30 mouse cellular contexts compared by ENCODE assay signal in genomic region chr12:110235908-110236307, GRCm38 (mm10). TPM values are rescaled to one million over a fixed set of nuclear protein-coding genes. Genes with fewer than 3 reads are reported as not detected.
DNase-seq lines count a peak whose midpoint lies in the region; ATAC-seq lines count a peak whose summit lies in the region.
"Had no signal": no experiment of that assay in that cellular context is flagged by ENCODE, and none has a peak within 500 bp of the region (broad histone marks: within the 10 kb centered on the region; RNA-seq: fewer than 3 reads in every experiment).

No protein-coding gene starts in this region.

- no peaks in the 10 kb centered on the region for H3K36me3 ChIP-seq in kidney, embryonic 14.5 days (ENCODE audit: control insufficient read depth, insufficient read depth, low read length)
- H3K36me3 ChIP-seq in kidney, embryonic 16.5 days (ENCODE audit: insufficient read depth, low read length): no peaks in the 10 kb centered on the region
- H3K36me3 ChIP-seq: embryonic facial prominence, embryonic 10.5 days; embryonic facial prominence, embryonic 13.5 days; forebrain, embryonic 12.5 days; forebrain, embryonic 15.5 days; heart, embryonic 10.5 days; heart, embryonic 13.5 days; hindbrain, embryonic 15.5 days had no signal

- WGBS in kidney, embryonic 14.5 days: 89% methylated on average over 4 of the region's 4 CpGs
- 75% methylated on average over 4 of the region's 4 CpGs for WGBS in kidney, embryonic 16.5 days

- no peak for ATAC-seq in kidney, embryonic 14.5 days (ENCODE audit: low FRiP score, low TSS enrichment)
- peak; percentile 69 for ATAC-seq in kidney, embryonic 16.5 days (ENCODE audit: low FRiP score, low TSS enrichment)
- ATAC-seq: forebrain, embryonic 15.5 days; Patski had no signal

- no peaks in the 10 kb centered on the region for H3K9me3 ChIP-seq in kidney, embryonic 14.5 days (ENCODE audit: control insufficient read depth, low read length)
- H3K9me3 ChIP-seq in kidney, embryonic 16.5 days (ENCODE audit: low read length): no peaks in the 10 kb centered on the region
- H3K9me3 ChIP-seq: embryonic facial prominence, embryonic 10.5 days; embryonic facial prominence, embryonic 13.5 days; forebrain, embryonic 12.5 days; forebrain, embryonic 15.5 days; heart, embryonic 10.5 days; heart, embryonic 13.5 days; hindbrain, embryonic 15.5 days had no signal

- 0 out of 2 replicates have a peak, but pooled peaks cover 3% of the 10 kb centered on the region for H3K4me1 ChIP-seq in kidney, embryonic 14.5 days (ENCODE audit: control insufficient read depth, insufficient read depth, low read length)
- H3K4me1 ChIP-seq in kidney, embryonic 16.5 days (ENCODE audit: insufficient read depth, low read length): peaks cover 12% of the 10 kb centered on the region; the same call in 1 of the 2 replicates
- H3K4me1 ChIP-seq: forebrain, embryonic 15.5 days; heart, embryonic 10.5 days; heart, embryonic 13.5 days; hindbrain, embryonic 15.5 days had no signal

- H3K4me2 ChIP-seq in kidney, embryonic 14.5 days (replicated peaks; ENCODE audit: low read depth, low read length): no peak overlapping the region
- no peak overlapping the region for H3K4me2 ChIP-seq in kidney, embryonic 16.5 days (replicated peaks; ENCODE audit: low read depth, low read length)
- H3K4me2 ChIP-seq: embryonic facial prominence, embryonic 13.5 days; forebrain, embryonic 12.5 days; forebrain, embryonic 15.5 days; heart, embryonic 13.5 days; hindbrain, embryonic 15.5 days had no signal

- H3K27me3 ChIP-seq in kidney, embryonic 14.5 days (ENCODE audit: control insufficient read depth, insufficient read depth, low read length): 0 out of 2 replicates have a peak, but pooled peaks cover under 1% of the 10 kb centered on the region
- H3K27me3 ChIP-seq in kidney, embryonic 16.5 days (ENCODE audit: insufficient read depth, low read length): 0 out of 2 replicates have a peak, but pooled peaks cover 5% of the 10 kb centered on the region
- H3K27me3 ChIP-seq: embryonic facial prominence, embryonic 13.5 days; forebrain, embryonic 12.5 days; forebrain, embryonic 15.5 days; hindbrain, embryonic 15.5 days; Patski had no signal

- H3K4me3 ChIP-seq in kidney, embryonic 14.5 days (ENCODE audit: low read length): no peak overlapping the region
- no peak overlapping the region for H3K4me3 ChIP-seq in kidney, embryonic 16.5 days (ENCODE audit: low read length)
- H3K4me3 ChIP-seq: embryonic facial prominence, embryonic 10.5 days; embryonic facial prominence, embryonic 13.5 days; erythroblast, embryonic 14.5 days; forebrain, embryonic 12.5 days; forebrain, embryonic 15.5 days; heart, adult 2 months; heart, embryonic 10.5 days; heart, embryonic 13.5 days; hindbrain, embryonic 15.5 days had no signal

- H3K27ac ChIP-seq in kidney, embryonic 14.5 days (ENCODE audit: low read depth, low read length): no peak overlapping the region
- no peak overlapping the region; the same call in 1 of the 2 replicates for H3K27ac ChIP-seq in kidney, embryonic 16.5 days (ENCODE audit: low read length)
- H3K27ac ChIP-seq: embryonic facial prominence, embryonic 10.5 days; embryonic facial prominence, embryonic 13.5 days; forebrain, embryonic 12.5 days; forebrain, embryonic 15.5 days; heart, adult 2 months; heart, embryonic 10.5 days; heart, embryonic 13.5 days; hindbrain, embryonic 15.5 days had no signal

- no peak overlapping the region for H3K9ac ChIP-seq in kidney, embryonic 14.5 days (ENCODE audit: low read depth, low read length)
- no peak overlapping the region for H3K9ac ChIP-seq in kidney, embryonic 16.5 days (replicated peaks; ENCODE audit: low read length)
- H3K9ac ChIP-seq: embryonic facial prominence, embryonic 13.5 days; forebrain, embryonic 12.5 days; forebrain, embryonic 15.5 days; heart, embryonic 13.5 days; hindbrain, embryonic 15.5 days had no signal

- peak; percentile 34 for DNase-seq in kidney, adult 11 months
- DNase-seq in kidney, adult 8-10 months: peak; percentile 34 to 54
- peak; percentile 58 for DNase-seq in kidney, postnatal 14 days
- no peak for DNase-seq in gastrocnemius, adult 8-10 months (ENCODE audit: low spot score in 2 of 2)
- DNase-seq in cerebellum, postnatal 25 days: no peak
- DNase-seq in Muller cell, postnatal 12 days (ENCODE audit: inconsistent ontology term): no peak
- DNase-seq: adrenal gland, postnatal 10 days; adrenal gland, postnatal 36 days; cerebellum, adult 18-20 months; cerebellum, adult 9-10 months; cerebellum, postnatal 36 days; embryo, embryonic 11 days; gastrocnemius, postnatal 10 days; gastrocnemius, postnatal 36 days; heart, adult 2 months; heart, postnatal 14 days; heart, postnatal 4 days had no signal

RNA-seq across cellular contexts. Expression of gene Dio3, which starts 43.0 kb away (rescaled TPM):
- polyA plus RNA-seq in kidney, embryonic 14.5 days (2014; fragmentation: Nextera tagmentation; extraction: Ambion mirVana): 0.09 and 0.13 TPM in 2 replicates
- 0.14 and 0.32 TPM in 2 replicates for polyA plus RNA-seq in kidney, embryonic 16.5 days (2015; fragmentation: Nextera tagmentation; extraction: Ambion mirVana)
- under 1 TPM in 2 of 4 experiments, not detected in 2; 0.24 to 0.36 TPM for total RNA-seq in gastrocnemius, adult 8-10 months (2022)
- total RNA-seq: granulocyte monocyte progenitor cell, adult 5-6 weeks; heart, adult 2 months; heart, postnatal 14 days; heart, postnatal 4 days had no signal
- polyA plus RNA-seq: erythroblast, embryonic 14.5 days; hindbrain, embryonic 11.5 days had no signal

Comparison
In these comparisons a context has a peak if more than half of its experiments do, and no peak if none do; other contexts are left out.
1. DNase-seq: peak in kidney, adult 11 months (single experiment), kidney, adult 8-10 months (2 of 2) and kidney, postnatal 14 days (single experiment); none in gastrocnemius, adult 8-10 months (0 of 2), cerebellum, postnatal 25 days (0 of 2) and Muller cell, postnatal 12 days (single experiment).